Mouse (Mus musculus) thymus, adult 2 months (tissue): Measurements from ENCODE around the gene Cfp.

Experiments
- CTCF ChIP-seq: fragments of 200-500 bp; IDR thresholded peaks from 2 replicates; pipeline ENCODE4 v1.5.1; 2012; ENCODE audit warnings: mild to moderate bottlenecking, control low read depth, low read length, moderate library complexity, borderline replicate concordance; ENCODE audit not compliant: control insufficient read depth, poor library complexity, insufficient read depth; ENCODE audit errors: extremely low read depth
- POLR2A ChIP-seq: fragments of 200-500 bp; IDR thresholded peaks from 2 replicates; pipeline ENCODE4 v1.6.1; 2012; ENCODE audit warnings: mild to moderate bottlenecking, low read length, control low read depth, moderate library complexity; ENCODE audit not compliant: control insufficient read depth, poor library complexity, insufficient read depth; ENCODE audit errors: extremely low read depth

GRCm38 (mm10) chrX:20920844-20921364 lies 10.5 kb downstream of the Cfp start, which contains the start of gene Syn1:
- TF ChIP-seq CTCF = no peak
- TF ChIP-seq POLR2A = no peak
